Mouse (Mus musculus) fat pad, adult 2 months (tissue): ENCODE measurements around the gene Ninl.

ENCODE experiments used
- DNase-seq: peaks from one replicate; pipeline ENCODE4 v3.0.0-alpha.2; 2011; ENCODE audit warnings: low read depth, low spot score; ENCODE audit errors: extremely low read depth

Ninl gene

GRCm38 (mm10) chr2:151039232-151039695, at the start of gene Ninl, which contains the start of gene Nanp:
Gene Ninl, minus strand, starts transcription at chr2:151039382.
Gene Nanp, minus strand, starts transcription at chr2:151039398.
- peak; percentile 14 for DNase-seq

DNA sequence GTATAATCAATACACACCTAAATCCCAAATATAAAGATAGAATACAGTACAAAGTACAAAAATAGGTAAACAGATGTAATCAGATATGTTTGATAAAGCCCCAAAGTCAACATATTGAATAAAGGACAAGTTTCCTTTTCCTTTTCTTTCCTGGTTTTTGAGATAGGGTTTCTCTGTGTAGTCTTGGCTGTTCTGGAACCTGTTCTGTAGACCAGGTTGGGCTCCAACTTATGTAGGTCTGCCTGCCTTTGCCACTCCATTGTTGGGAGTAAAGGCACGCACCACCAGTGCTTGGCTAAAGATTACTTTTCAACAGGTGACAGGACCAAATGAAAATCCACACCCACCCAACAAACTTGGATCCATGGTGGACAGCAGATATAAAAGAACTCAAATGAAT, 17.5 kb upstream of the Ninl start:
- no peak for DNase-seq

DNA sequence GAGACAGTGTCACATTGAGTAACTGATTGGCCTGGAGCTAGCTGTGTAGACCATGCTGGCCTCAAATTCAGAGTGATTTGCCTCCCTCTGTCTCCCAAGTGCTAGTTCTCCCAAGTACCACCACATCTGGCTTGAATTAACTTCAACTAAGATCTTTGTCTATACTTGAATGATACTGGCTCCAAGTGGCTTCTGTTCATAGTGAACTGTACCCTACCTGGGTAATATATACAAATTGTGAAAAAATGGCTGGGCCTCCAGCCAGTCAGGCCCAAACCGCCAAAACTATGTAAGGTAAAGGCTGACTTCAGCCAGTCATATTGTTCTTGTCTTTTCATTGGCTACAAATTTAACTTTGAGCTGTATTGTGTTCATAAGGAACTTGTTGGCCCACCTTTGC, 1.2 kb upstream of the Ninl start:
- no peak for DNase-seq

- no peak for DNase-seq
These were observed 544 bp upstream of the Ninl start for GRCm38 (mm10) chr2:151039726-151040125.

- no peak for DNase-seq
These were observed 365 bp downstream of the Ninl start for GRCm38 (mm10) chr2:151038811-151039222.

DNA sequence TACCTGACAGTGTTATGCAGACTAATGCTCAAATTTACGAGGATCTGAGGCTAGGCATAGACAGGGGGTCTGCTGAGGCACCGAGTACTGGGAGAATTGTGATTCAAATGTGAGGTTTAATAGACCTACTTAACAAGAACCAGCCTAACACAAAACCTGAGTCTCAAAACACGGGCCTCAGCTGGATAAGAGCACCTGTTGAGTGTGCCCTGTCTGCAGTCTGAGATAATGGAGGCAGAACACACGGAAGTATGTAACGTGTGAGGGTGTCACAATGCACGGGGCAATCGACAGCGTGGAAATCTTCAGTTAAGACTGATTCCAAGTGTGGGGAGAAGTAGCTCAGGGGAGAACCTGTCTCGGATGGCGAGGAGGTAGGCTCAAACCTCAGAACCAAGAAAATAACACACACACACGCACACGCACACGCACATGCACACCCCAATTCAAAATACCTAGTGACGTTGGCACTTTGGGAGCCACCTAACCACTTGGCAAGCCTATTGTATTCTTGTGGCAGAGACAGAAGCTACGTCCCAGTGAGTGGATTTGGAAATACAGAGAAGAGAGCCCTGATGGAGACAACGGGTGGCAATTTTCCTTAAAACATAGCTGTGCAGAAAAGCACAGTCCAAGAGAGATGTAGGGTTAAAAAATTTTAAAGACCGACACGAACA, 1.2 kb downstream of the Ninl start:
- no peak for DNase-seq

DNA sequence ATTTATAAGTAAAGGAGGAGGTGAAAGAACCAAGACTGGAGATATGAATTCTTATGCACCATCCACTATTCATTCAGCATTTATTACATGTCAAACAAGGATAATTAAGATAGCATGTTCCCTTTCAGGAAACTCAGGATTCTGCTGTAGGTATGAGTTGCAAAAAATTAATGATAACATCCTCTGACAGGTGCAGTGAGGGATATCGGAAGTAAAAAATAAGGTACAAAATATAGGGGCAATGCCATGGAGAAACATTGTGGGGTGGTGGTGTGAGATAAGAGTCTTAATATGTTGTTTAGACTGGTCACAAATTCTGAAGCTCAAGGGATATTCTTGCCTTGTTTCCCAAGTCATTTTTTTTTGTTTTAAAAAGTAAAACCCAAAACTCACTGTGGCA, 1.9 kb downstream of the Ninl start:
- no peak for DNase-seq

DNA sequence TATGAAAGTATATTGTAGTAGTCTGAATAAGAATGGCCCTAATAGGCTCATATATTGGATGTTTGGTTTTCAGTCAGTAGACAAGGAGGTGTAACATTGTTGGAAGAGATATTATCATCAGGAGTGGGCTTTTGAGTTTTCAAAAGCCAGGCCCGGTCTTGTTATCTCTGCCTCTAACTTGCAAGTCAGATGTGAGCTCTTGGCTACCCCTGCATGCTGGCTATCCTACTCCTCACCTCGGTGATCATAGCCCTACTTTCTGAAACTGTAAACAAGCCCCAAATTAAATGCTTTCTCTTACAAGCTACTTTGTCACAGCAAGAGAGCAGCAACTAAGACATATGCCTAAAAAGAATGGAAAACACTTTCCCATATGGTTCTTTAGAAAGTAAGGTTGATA, 2.5 kb downstream of the Ninl start:
- DNase-seq = no peak

DNA sequence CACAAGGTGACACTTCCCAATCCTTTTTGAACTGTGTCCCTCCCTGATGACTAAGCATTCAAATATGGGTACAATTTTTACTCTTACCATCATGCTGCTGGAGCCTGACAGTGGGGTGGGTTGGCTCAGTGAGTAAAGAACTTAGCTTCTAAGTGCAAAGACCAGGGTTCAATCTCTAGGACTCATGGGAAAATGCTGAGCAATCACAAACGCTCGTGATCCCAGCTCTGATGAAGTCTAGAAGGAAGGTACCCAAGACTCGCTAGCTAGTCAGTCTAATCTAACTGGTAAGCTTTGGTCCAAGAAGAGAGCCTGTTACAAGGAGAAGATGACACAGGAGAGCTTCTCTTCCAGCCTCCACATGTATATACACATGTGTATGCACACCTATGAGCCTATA, 4.7 kb downstream of the Ninl start:
- DNase-seq = no peak

DNA sequence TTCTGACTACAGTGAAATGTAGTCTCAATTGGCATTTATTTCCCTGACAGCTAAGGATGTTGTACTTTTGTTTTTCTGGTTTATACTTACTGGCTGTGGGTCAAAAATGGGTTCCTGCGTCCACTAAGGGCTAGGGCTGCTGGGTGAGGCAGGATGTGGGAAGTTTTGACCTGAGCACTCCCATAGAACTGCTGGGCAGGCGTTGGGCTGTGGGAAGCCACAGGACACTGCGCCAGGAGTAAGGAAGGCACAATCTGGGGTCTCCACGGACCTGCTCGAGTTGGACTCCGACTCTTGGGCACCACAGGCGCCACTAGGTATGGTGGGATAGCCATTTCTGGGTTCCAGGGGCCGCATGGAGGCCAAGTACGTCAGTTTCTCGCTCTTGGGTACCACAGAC, 18.0 kb downstream of the Ninl start:
- DNase-seq = no peak

DNA sequence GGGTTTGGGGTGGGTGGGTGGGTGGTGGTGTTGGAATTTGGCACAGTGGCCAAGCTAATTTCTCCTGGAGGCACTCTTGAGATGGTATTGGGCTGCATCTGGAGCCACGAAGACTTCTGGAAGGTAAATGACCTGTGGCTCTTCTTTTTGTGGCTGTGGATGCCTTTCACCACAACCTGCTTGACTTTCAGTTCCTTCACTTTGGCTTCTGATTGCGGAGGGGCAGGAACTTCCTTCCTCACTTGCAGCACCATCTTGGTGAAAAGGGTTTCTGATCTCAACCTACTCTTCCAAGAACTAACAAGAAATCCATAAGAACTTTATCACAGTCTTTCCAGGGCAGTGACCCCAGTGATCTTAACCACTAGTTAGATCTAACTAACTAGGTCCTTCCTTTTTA, 23.9 kb downstream of the Ninl start:
- no peak for DNase-seq

DNA sequence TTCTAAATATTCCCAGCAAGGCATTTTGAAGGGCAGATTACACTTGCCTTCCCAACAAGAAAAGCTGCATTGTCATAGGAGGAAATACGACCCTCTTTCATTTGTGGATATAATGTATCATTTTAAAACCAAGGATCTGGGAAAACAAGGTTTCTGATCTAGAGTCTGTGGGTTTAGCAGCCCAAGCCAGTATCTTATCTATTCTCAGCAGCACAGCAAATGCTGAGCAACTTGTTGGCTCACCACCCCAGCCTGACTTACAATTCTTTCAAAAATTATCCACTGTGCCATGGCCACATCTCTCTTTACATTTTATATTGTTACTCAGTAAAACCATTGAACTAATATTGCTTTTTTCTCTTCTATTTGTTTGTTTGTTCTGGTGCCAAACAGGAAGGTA, 27.9 kb downstream of the Ninl start:
- DNase-seq = no peak

- no peak for DNase-seq
These were observed 29.6 kb downstream of the Ninl start for GRCm38 (mm10) chr2:151009515-151010085.

GRCm38 (mm10) chr2:151008939-151009509, 30.2 kb downstream of the Ninl start:
- no peak for DNase-seq

- DNase-seq = no peak
These were observed 30.7 kb downstream of the Ninl start for GRCm38 (mm10) chr2:151008517-151008932.

DNA sequence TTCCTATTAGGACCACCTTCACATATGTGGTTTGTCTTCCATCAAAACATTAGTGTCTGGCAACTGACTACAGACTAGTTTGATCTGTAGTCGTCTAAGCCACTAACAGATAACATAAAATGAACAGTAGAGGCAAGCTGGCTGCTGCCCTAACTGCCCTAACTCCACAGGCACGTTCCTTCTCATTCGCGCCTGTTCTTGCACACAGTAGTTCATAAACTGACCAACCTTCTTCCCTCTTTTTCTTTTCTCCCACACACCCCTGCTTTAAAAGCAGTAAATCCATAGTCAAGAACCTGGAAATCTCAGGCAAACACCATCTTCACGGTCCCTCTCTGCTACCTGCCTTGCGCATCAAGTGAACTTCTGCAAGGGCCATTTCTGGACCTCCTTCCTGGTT, 31.2 kb downstream of the Ninl start:
- no peak for DNase-seq

DNA sequence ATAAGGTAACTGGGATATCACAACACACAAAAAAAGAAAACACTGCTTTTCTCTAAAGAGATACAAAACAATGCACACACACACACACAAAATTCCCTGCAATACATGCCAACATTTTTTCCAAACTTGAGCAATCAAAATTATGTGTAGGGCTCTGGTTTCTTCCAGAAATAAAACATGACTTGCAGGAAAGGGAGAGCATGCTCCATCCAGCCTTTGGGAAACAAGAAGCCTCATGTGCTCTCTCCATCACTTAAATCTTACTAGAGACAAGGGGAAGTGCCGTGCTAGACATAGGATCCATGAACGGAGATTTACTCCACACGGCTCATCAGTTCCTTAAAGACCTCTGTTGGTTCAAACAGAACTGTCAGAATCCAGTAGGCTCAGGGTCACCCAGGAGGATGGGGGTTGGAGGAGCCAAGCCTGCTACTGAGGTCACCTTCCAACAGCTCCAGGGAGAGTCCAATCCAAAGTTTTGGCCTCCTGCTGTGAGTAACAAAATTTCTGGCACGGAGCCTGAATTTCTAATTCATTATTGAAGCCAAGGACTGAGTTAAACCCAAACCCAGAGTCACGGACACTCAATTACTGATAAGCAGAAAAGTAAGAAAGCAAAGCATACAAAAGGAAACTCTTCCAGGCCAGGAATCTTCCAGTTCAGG, 32.8 kb downstream of the Ninl start:
- no peak for DNase-seq

GRCm38 (mm10) chr2:151004390-151004789, 34.8 kb downstream of the Ninl start:
- DNase-seq = no peak

DNA sequence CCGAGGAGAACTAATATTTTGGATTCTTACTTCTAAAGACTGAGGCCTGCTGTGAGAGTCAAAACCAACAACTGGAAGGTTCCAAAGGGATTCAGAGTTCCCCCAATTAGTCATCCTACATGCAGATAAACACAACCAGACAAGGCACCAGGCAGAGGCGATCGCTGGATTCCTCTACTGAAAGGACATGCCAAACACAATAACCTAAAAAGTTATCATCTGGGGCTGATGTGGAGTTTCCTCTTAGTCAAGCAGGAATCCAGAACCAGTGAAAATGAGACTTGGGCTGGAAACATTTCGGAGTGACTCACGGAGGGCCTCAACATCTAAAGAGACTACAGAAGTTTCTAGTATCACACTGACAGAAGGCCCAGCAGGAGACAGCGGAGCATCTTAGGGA, 35.4 kb downstream of the Ninl start:
- DNase-seq = no peak

DNA sequence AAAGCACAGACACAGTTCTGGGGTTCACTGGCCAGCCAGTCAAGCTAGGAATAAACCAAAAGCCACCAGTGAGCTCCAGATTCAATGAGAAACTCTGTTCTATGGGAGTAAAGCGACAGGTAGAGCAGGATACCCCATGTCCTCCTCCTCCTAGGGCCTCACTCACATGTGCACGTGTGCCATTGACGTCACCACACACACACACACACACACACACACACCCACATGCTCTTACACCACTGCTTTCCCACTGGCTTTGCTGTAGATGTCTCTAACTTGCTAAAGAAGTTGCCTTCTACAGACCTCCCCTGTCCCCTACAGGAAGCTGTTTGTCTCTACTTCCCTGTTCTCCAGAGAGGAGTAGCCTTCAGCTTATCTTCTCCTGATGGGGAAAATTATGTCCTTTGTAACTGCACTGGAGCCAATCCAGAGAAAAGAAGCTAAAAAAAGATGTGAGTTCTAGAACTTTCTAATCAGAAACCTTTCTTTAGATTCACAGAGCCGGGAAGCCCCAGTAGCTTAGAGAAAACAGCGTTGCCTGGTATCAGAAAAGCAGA, 37.5 kb downstream of the Ninl start:
- DNase-seq = no peak

GRCm38 (mm10) chr2:151000402-151001178, 38.6 kb downstream of the Ninl start:
- DNase-seq = no peak
